Mouse (Mus musculus): ENCODE measurements around the gene Mapk13. TPM values are rescaled to one million over a fixed set of nuclear protein-coding genes. Genes with fewer than 3 reads are reported as not detected.

Mapk13 gene
- 1 to 10 TPM; 4.6 to 5.9 TPM for total RNA-seq (2023)

DNA sequence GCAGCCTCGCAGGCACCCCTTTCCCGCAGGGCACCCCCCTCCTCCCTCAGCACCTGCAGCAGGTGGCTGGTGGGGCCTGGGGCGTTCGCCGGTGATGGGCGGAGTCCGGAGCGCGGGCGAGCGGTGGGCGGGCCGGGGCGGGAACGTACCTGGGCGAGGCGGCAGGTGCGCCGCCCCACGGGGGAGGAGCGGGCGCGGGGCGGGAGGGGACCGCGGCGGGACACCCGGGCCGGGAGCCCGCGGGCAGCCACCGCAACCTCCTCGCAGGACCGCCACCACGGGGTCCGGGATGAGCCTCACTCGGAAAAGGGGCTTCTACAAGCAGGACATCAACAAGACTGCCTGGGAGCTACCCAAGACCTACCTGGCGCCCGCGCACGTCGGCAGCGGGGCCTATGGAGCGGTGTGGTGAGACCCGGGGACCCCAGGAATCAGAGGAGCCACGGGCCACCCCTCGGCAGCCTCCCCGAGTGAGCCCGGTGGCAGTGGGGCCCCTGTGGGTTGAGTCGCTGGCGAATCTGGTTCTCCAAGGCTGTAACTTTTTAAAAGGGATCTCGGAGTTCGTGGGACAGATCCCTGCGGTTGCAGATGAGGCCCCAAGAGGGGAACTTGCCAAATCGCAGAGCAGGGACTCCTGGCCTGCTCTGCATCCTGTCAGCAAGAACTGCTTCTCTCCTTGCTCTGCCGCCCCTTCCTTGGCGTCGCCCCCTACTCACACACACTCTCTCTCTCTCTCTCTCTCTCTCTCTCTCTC lies at the start of gene Mapk13:
TSS of gene Mapk13 (plus strand) at position 177 of the 754 bp plus-strand sequence.

DNA sequence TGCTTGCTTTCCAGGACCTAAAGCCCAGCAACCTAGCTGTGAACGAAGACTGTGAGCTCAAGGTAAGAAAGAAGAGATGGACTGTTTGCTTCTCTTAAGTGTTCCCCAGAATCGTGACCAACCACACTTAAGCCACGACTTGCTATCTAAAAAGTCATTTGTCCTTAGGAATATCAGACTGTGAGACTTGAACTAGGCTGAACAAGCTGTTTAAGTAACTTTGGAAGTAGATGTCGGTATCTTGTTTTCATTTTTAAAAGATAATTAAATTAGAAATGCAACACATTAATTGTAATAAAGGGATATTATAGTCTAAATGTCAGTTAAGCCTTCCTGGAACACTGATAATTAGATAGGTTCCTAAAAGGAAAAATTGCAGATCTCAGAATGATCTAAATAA lies 43.3 kb upstream of the Mapk13 start, which contains the start of gene AC170998.1:
TSS of gene AC170998.1 (plus strand) at position 301 of the 400 bp plus-strand sequence.

DNA sequence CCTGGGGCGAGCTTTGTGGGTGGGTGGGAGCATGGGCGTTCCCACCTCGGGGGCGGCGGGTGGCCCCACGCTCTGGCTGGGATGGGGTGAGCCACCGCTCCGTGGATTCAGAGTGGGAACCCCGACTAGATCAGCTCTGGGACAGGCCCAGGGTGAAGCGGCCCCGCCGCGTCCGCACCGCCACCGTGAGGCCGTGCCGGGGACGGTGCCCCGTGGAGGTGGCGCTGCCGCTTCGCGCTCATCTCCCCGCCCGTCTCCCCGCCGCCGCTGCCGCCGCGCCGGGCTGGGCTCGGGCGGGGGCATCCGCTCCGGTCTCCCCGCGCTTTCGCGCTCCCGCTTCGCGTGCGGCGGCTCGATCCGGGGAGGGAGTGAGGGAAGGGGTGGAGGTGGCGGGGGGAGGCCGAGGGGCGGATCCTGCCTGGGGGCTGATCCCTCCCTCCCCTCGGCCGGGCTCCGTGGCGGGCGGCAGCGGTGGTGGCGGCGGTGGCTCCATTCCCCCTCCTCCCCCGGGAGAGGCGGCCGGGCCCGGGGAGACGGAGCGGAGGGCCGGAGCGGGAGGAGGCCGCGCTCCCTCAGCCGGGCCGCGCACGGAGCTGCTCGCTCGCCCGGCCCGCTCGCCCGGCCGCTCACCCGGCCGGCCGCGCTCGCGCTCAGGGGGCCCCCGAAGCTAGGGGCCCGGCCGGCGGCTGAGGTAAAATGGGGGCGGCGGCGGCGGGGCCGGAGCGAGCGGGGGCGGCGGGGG lies 31.7 kb downstream of the Mapk13 start, which contains the start of gene Brpf3:
TSS of gene Brpf3 (plus strand) at position 420 of the 742 bp plus-strand sequence.

Other genes starting within 250 kb of the Mapk13 start
- not detected for gene Armc12, start 238.5 kb upstream of the Mapk13 start, total RNA-seq (2023)
- gene Clpsl2, start 219.9 kb upstream of the Mapk13 start, total RNA-seq (2023): not detected
- gene Clps, start 208.5 kb upstream of the Mapk13 start, total RNA-seq (2023): 1 to 10 TPM in 1 of 2 experiments, not detected in 1; 3.6 TPM
- gene Lhfpl5, start 193.7 kb upstream of the Mapk13 start, total RNA-seq (2023): not detected
- gene Srpk1, start 146.6 kb upstream of the Mapk13 start, total RNA-seq (2023): 10 to 100 TPM; 53.0 to 54.9 TPM
- under 1 TPM in 1 of 2 experiments, not detected in 1; 0.63 TPM for gene Slc26a8, start 79.1 kb upstream of the Mapk13 start, total RNA-seq (2023)
- 100 to 1,000 TPM; 282 to 297 TPM for gene Mapk14, start 78.0 kb upstream of the Mapk13 start, total RNA-seq (2023)
- gene AC170998.1, start 43.2 kb upstream of the Mapk13 start, total RNA-seq (2023): 10 to 100 TPM; 22.7 to 23.6 TPM
- gene Brpf3, start 31.8 kb downstream of the Mapk13 start, total RNA-seq (2023): 10 to 100 TPM; 42.3 to 46.6 TPM
- gene Pnpla1, start 89.1 kb downstream of the Mapk13 start, total RNA-seq (2023): not detected
- under 1 TPM in 1 of 2 experiments, not detected in 1; 0.13 TPM for gene 4930539E08Rik, start 146.0 kb downstream of the Mapk13 start, total RNA-seq (2023)
- gene Pxt1, start 174.5 kb downstream of the Mapk13 start, total RNA-seq (2023): not detected
- 100 to 1,000 TPM; 109 to 122 TPM for gene Kctd20, start 182.7 kb downstream of the Mapk13 start, total RNA-seq (2023)
- 100 to 1,000 TPM; 382 to 410 TPM for gene Stk38, start 238.7 kb downstream of the Mapk13 start, total RNA-seq (2023)

All from monocyte, adult 59 days (primary cell).